Mouse (Mus musculus) kidney, postnatal 4 days (tissue): Measurements from ENCODE around the gene Slc33a1.

Experiments
- DNase-seq, 2 experiments: peaks; one replicate each; pipeline ENCODE4 v3.0.0; 2021; ENCODE audit warnings: mixed read lengths in 2 of 2

Slc33a1 gene

GRCm38 (mm10) chr3:63897177-63897576 is 67.4 kb downstream of the Slc33a1 start:
- DNase-seq, result no peak

- no peak for DNase-seq
Measured at GRCm38 (mm10) chr3:63896303-63896702, 68.3 kb downstream of the Slc33a1 start.

GRCm38 (mm10) chr3:63895786-63896185 is 68.8 kb downstream of the Slc33a1 start:
- DNase-seq, result no peak

- peak; percentile 11 to 49 for DNase-seq
Measured at GRCm38 (mm10) chr3:63893677-63894076, 70.9 kb downstream of the Slc33a1 start.

GRCm38 (mm10) chr3:63892154-63892553 is 72.4 kb downstream of the Slc33a1 start:
- no peak for DNase-seq
